16 mouse cellular contexts compared by ENCODE assay signal in the genomic region with DNA sequence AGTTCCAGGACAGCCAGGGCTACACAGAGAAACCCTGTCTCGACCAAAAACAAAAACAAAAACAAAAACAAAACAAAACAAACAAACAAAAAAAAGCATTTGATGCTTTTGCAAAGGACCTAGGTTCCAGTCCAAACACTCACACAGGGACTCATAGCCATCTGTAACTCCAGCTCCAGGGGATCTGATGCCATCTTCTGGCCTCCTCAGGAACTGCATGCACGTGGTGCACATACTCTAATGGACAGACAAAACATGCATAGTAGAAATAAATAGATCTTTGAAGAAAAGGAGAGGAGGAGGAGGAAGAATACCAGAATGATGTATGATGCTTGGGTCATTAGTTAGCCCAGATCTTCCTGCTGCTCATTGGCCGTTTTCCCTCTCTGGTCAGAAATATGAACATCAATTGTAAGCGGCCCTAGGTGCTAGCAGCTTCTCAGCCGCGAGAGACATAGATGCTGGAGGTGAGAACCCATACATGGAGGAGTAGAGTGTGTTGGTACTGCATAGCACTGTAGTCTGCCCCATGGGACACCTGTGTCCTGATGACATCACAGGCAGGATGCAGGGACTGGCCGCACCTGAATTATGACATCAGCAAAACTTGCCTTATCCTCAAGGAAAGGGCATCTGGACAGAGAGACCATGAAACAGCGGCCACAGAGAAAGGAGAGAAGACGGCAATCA. TPM values are rescaled to one million over a fixed set of nuclear protein-coding genes. Genes with fewer than 3 reads are reported as not detected.
DNase-seq lines count a peak whose midpoint lies in the region; ATAC-seq and TF ChIP-seq lines count a peak whose summit lies in the region.
"Had no signal": no experiment of that assay in that cellular context is flagged by ENCODE, and none has a peak within 500 bp of the region (broad histone marks: within the 10 kb centered on the region; RNA-seq: fewer than 3 reads in every experiment).

A gene (plus strand): TSS at position 640 of the 690 bp plus-strand sequence.

- dilution Hi-C loops in CH12.LX (cut with MboI; ENCODE audit: extremely low pct_ligation_motif_present, extremely low pct_unique_long_range_greater_than_20kb, low sequenced_read_pairs) = no loop called here

- peak; percentile 11 for DNase-seq in gastrocnemius, adult 2 months
- DNase-seq in gastrocnemius, adult 8-10 months (ENCODE audit: low spot score in 2 of 2) = no peak
- no peak for DNase-seq in liver, postnatal 0 days
- DNase-seq in liver = no peak
- DNase-seq in CH12.LX (ENCODE audit: extremely low read depth) = peak; percentile 12
- no peak for DNase-seq in embryonic facial prominence, embryonic 10.5 days (ENCODE audit: low spot score)
- no peak for DNase-seq in spleen, adult 12 weeks (ENCODE audit: low spot score)
- DNase-seq in lung, adult 2 months = no peak
- DNase-seq: cerebellum, postnatal 36 days; kidney, postnatal 36 days; lung, adult 18-20 months had no signal

- WGBS in liver, postnatal 0 days (ENCODE audit: insufficient replicate concordance) = 83% methylated on average over 9 of the region's 9 CpGs
- WGBS in embryonic facial prominence, embryonic 10.5 days = 93% methylated on average over 9 of the region's 9 CpGs
- WGBS in lung, adult 2 months = 96% methylated on average over 9 of the region's 9 CpGs

- in situ Hi-C loops in CH12.LX (cut with MboI; ENCODE audit: low pct_ligation_motif_present, low pct_unique_long_range_greater_than_20kb, low sequenced_read_pairs) = no loop called here

- no peaks in the 10 kb centered on the region for H3K27me3 ChIP-seq in liver, postnatal 0 days (ENCODE audit: insufficient read depth, low read length)
- peaks cover 9% of the 10 kb centered on the region for H3K27me3 ChIP-seq in CH12.LX (replicated peaks)
- peaks cover 23% of the 10 kb centered on the region; the same call in 1 of the 2 replicates for H3K27me3 ChIP-seq in embryonic facial prominence, embryonic 10.5 days (replicated peaks; ENCODE audit: low read depth, poor library complexity, severe bottlenecking)
- H3K27me3 ChIP-seq: Patski had no signal

- 0 out of 2 replicates have a peak, but pooled peaks have one; percentile 5 for TF ChIP-seq CTCF in gastrocnemius, adult 2 months (IDR thresholded peaks at IDR 0.05)
- peak; percentile 51 for TF ChIP-seq CTCF in liver, postnatal 0 days (IDR thresholded peaks at IDR 0.05; ENCODE audit: low read depth)
- TF ChIP-seq CTCF in CH12.LX (conservative IDR thresholded peaks at IDR 0.05 in 1 of 2, IDR thresholded peaks at IDR 0.05 in 1 of 2; ENCODE audit: low read depth in 2 of 2, low read length in 2 of 2) = peak; percentile 42 to 49
- no peak for TF ChIP-seq CTCF in lung, adult 2 months (IDR thresholded peaks at IDR 0.05; ENCODE audit: insufficient read depth, low read length)

- peaks cover 9% of the 10 kb centered on the region for H3K4me1 ChIP-seq in liver, postnatal 0 days (ENCODE audit: insufficient read depth)
- H3K4me1 ChIP-seq in CH12.LX (ENCODE audit: control insufficient read depth in 1 of 2, insufficient read depth in 2 of 2) = no peaks in the 10 kb centered on the region
- H3K4me1 ChIP-seq in embryonic facial prominence, embryonic 10.5 days = peaks cover 33% of the 10 kb centered on the region
- H3K4me1 ChIP-seq in lung, adult 2 months (ENCODE audit: control insufficient read depth, insufficient read depth, low read length) = no peaks in the 10 kb centered on the region

- H3K36me3 ChIP-seq in liver, postnatal 0 days (replicated peaks; ENCODE audit: insufficient read depth, low read length) = no peaks in the 10 kb centered on the region
- no peaks in the 10 kb centered on the region for H3K36me3 ChIP-seq in CH12.LX (replicated peaks in 1 of 2; ENCODE audit: control insufficient read depth in 1 of 2, insufficient read depth in 1 of 2, low read length in 1 of 2)
- H3K36me3 ChIP-seq in embryonic facial prominence, embryonic 10.5 days (replicated peaks) = no peaks in the 10 kb centered on the region
- H3K36me3 ChIP-seq: heart, embryonic 15.5 days; midbrain, embryonic 10.5 days had no signal

- no peak for ATAC-seq in liver, postnatal 0 days
- ATAC-seq: Patski had no signal

- no peak within 1 kb of the TSS for H3K4me2 ChIP-seq in liver, postnatal 0 days (ENCODE audit: low read depth, low read length)
- H3K4me2 ChIP-seq in CH12.LX (ENCODE audit: insufficient read depth, low read depth, poor library complexity, severe bottlenecking) = no peak within 1 kb of the TSS
- H3K4me2 ChIP-seq: heart, embryonic 15.5 days had no signal

- TF ChIP-seq RAD21 in CH12.LX (IDR thresholded peaks at IDR 0.05; ENCODE audit: low read depth, low read length) = no peak; the same call in none of the 2 replicates

- no peak within 1 kb of the TSS for H3K4me3 ChIP-seq in gastrocnemius, adult 2 months
- no peak within 1 kb of the TSS for H3K4me3 ChIP-seq in liver, postnatal 0 days (ENCODE audit: low read depth, low read length)
- H3K4me3 ChIP-seq in CH12.LX (replicated peaks in 1 of 3; ENCODE audit: low read depth in 2 of 3, low read length in 2 of 3, poor library complexity in 1 of 3) = no peak within 1 kb of the TSS
- H3K4me3 ChIP-seq in embryonic facial prominence, embryonic 10.5 days = peak within 1 kb of the TSS; percentile 21; the same call in 1 of the 2 replicates
- no peak within 1 kb of the TSS for H3K4me3 ChIP-seq in lung, adult 2 months (replicated peaks; ENCODE audit: extremely low read depth, low read depth, low read length)
- H3K4me3 ChIP-seq: heart, embryonic 15.5 days; midbrain, embryonic 10.5 days had no signal

- TF ChIP-seq POLR2A in CH12.LX (IDR thresholded peaks at IDR 0.05; ENCODE audit: low read depth, low read length) = no peak
- no peak for TF ChIP-seq POLR2A in lung, adult 2 months (IDR thresholded peaks at IDR 0.05; ENCODE audit: borderline replicate concordance, extremely low read depth, low read depth, low read length)

- TF ChIP-seq EP300 in liver, postnatal 0 days (IDR thresholded peaks at IDR 0.05; ENCODE audit: low read depth) = no peak
- no peak for TF ChIP-seq EP300 in CH12.LX (IDR thresholded peaks at IDR 0.05; ENCODE audit: low read length)

- intact Hi-C loops in gastrocnemius, adult 2 months (cut with DNase I) = no loop called here

- no peaks in the 10 kb centered on the region for H3K79me2 ChIP-seq in CH12.LX (replicated peaks; ENCODE audit: control insufficient read depth, extremely low read depth, insufficient read depth, poor library complexity, severe bottlenecking)

- no peaks in the 10 kb centered on the region; the same call in 1 of the 2 replicates for H3K9me3 ChIP-seq in liver, postnatal 0 days (ENCODE audit: low read length)
- H3K9me3 ChIP-seq in CH12.LX (replicated peaks; ENCODE audit: low read length) = peaks cover 9% of the 10 kb centered on the region
- peaks cover 7% of the 10 kb centered on the region for H3K9me3 ChIP-seq in embryonic facial prominence, embryonic 10.5 days
- H3K9me3 ChIP-seq: heart, embryonic 15.5 days; midbrain, embryonic 10.5 days had no signal

- no peak within 1 kb of the TSS for H3K9ac ChIP-seq in liver, postnatal 0 days (replicated peaks)
- no peak within 1 kb of the TSS for H3K9ac ChIP-seq in CH12.LX (ENCODE audit: insufficient read depth, low read depth)
- H3K9ac ChIP-seq: heart, embryonic 15.5 days had no signal

- H3K27ac ChIP-seq in gastrocnemius, adult 2 months = no peak within 1 kb of the TSS
- H3K27ac ChIP-seq in liver, postnatal 0 days (ENCODE audit: low read depth) = no peak within 1 kb of the TSS
- H3K27ac ChIP-seq in CH12.LX (ENCODE audit: insufficient read depth, low read depth) = no peak within 1 kb of the TSS
- no peak within 1 kb of the TSS; the same call in 1 of the 2 replicates for H3K27ac ChIP-seq in embryonic facial prominence, embryonic 10.5 days (replicated peaks)
- H3K27ac ChIP-seq: heart, embryonic 15.5 days; midbrain, embryonic 10.5 days had no signal

TF ChIP-seq in CH12.LX, 34 proteins besides CTCF, POLR2A, EP300 and RAD21:
- TF ChIP-seq UBTF (IDR thresholded peaks at IDR 0.05; ENCODE audit: low read depth, low read length) (no peak), SMC3 (IDR thresholded peaks at IDR 0.05; ENCODE audit: low read depth, low read length) (peak; percentile 10; the same call in 1 of the 2 replicates), E2F4 (IDR thresholded peaks at IDR 0.05; ENCODE audit: insufficient replicate concordance, low read depth, low read length) (no peak), GABPA (IDR thresholded peaks at IDR 0.05; ENCODE audit: insufficient replicate concordance, low read depth, low read length) (no peak)

RNA-seq across cellular contexts. Expression of the gene that starts here (rescaled TPM):
- not detected for total RNA-seq in gastrocnemius, adult 2 months (2021)
- not detected for total RNA-seq in gastrocnemius, adult 8-10 months (2022)
- polyA plus RNA-seq in liver, postnatal 0 days (2015; fragmentation: Nextera tagmentation; extraction: Ambion mirVana) = 2.1 and 2.8 TPM in 2 replicates
- total RNA-seq in CH12.LX (2012; rRNA removed) (not detected in 2 replicates), CH12.LX (2014; rRNA removed) (not detected in 2 replicates)
- not detected in 2 replicates for polyA plus RNA-seq in CH12.LX (2012; ENCODE audit: insufficient read length, low read depth)
- polyA plus RNA-seq in embryonic facial prominence, embryonic 10.5 days (2016; fragmentation: Nextera tagmentation; extraction: Ambion mirVana) = 0.15 TPM in 1 of 2 replicates, not detected in the other
- polyA plus RNA-seq in lung, adult 2 months (2012; rRNA removed) = 0.07 and 0.13 TPM in 2 replicates
- total RNA-seq: gastrocnemius, postnatal 4 days; left cerebral cortex, adult 18-20 months had no signal
- polyA plus RNA-seq: heart, embryonic 15.5 days; Patski had no signal

Comparison
In these comparisons a context has a peak if more than half of its experiments do, and no peak if none do; other contexts are left out.
1. Peak in DNase-seq in gastrocnemius, adult 2 months; RNA of the gene not detected or under 1 TPM.
2. Peak in DNase-seq in CH12.LX; RNA of the gene not detected or under 1 TPM.